Mouse (Mus musculus): ENCODE results near the gene Nxt1.

DNA sequence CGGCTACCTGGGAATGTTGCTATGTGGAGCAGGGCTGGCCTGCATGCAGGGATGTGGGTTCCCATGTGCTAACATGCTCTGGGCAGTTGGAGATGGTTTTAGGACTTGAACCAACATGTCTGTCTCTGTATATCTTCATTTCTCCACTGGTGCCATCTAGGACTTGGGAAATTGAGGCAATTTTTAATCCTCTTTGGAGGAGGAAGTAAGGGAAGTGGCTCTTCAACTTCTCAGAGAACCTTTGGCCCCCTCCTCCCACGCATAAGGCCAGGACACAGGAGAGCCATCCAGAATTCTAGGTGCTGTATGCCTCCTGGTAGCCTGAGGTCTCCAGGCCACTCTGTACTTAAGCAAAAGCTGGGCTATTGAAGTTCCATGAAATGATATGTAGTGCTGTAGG, 12.6 kb downstream of the Nxt1 start:
- TF ChIP-seq POLR2A (IDR thresholded peaks at IDR 0.05; ENCODE audit: control insufficient read depth, low read depth, low read length), result no peak
- no peak for TF ChIP-seq CTCF (IDR thresholded peaks at IDR 0.05; ENCODE audit: control insufficient read depth, insufficient read depth, insufficient replicate concordance, low read depth, low read length)

Data from testis, adult 2 months (tissue).